In genomic region chr9:46482034-46482858, GRCm38 (mm10) we compare ENCODE assay signal across 15 mouse cellular contexts.
DNase-seq lines count a peak whose midpoint lies in the region; ATAC-seq lines count a peak whose summit lies in the region.
"Had no signal": no experiment of that assay in that cellular context is flagged by ENCODE, and none has a peak within 500 bp of the region (broad histone marks: within the 10 kb centered on the region; RNA-seq: fewer than 3 reads in every experiment).

No protein-coding gene starts in this region.

- no peaks in the 10 kb centered on the region for H3K36me3 ChIP-seq in forebrain, embryonic 10.5 days (replicated peaks)
- no peaks in the 10 kb centered on the region for H3K36me3 ChIP-seq in hindbrain, embryonic 13.5 days
- no peaks in the 10 kb centered on the region for H3K36me3 ChIP-seq in midbrain, embryonic 15.5 days (replicated peaks)
- H3K36me3 ChIP-seq: liver, embryonic 15.5 days had no signal

- no peaks in the 10 kb centered on the region for H3K9me3 ChIP-seq in forebrain, embryonic 10.5 days
- no peaks in the 10 kb centered on the region for H3K9me3 ChIP-seq in hindbrain, embryonic 13.5 days
- no peaks in the 10 kb centered on the region for H3K9me3 ChIP-seq in midbrain, embryonic 15.5 days
- H3K9me3 ChIP-seq: liver, embryonic 15.5 days had no signal

- peaks cover 47% of the 10 kb centered on the region for H3K4me1 ChIP-seq in forebrain, embryonic 10.5 days
- peaks cover 38% of the 10 kb centered on the region for H3K4me1 ChIP-seq in hindbrain, embryonic 13.5 days (replicated peaks)
- H3K4me1 ChIP-seq in midbrain, embryonic 15.5 days, result peaks cover 25% of the 10 kb centered on the region

- peak overlapping the region; percentile 23; the same call in 1 of the 2 replicates for H3K4me2 ChIP-seq in hindbrain, embryonic 13.5 days
- no peak overlapping the region for H3K4me2 ChIP-seq in midbrain, embryonic 15.5 days
- H3K4me2 ChIP-seq: liver, embryonic 15.5 days had no signal

- no peak overlapping the region; the same call in 1 of the 2 replicates for H3K4me3 ChIP-seq in forebrain, embryonic 10.5 days
- H3K4me3 ChIP-seq in hindbrain, embryonic 13.5 days, result no peak overlapping the region
- H3K4me3 ChIP-seq in midbrain, embryonic 15.5 days, result no peak overlapping the region
- H3K4me3 ChIP-seq: liver, embryonic 15.5 days had no signal

- peak; percentile 49; the same call in 1 of the 2 replicates for ATAC-seq in hindbrain, embryonic 13.5 days (ENCODE audit: low FRiP score)
- 0 out of 2 replicates have a peak, but pooled peaks have one; percentile 42 for ATAC-seq in midbrain, embryonic 15.5 days (replicated peaks)
- ATAC-seq in cerebellum, adult (ENCODE audit: insufficient number of reproducible peaks, low FRiP score, low TSS enrichment), result no peak
- ATAC-seq: intestine, embryonic 16.5 days had no signal

- DNase-seq in embryo, embryonic 10.5 days (ENCODE audit: low spot score), result peak; percentile 59
- no peak for DNase-seq in embryo, embryonic 9.5 days (ENCODE audit: extremely low spot score)
- DNase-seq in forebrain, embryonic 10.5 days (ENCODE audit: extremely low spot score, low spot score), result no peak
- DNase-seq in cerebellum, adult 11-12 months, result no peak
- DNase-seq in cerebellum, postnatal 36 days, result no peak
- DNase-seq: adrenal gland, postnatal 14 days; heart, adult 18-20 months; kidney, postnatal 14 days; thymus, postnatal 14 days had no signal

- WGBS in forebrain, embryonic 10.5 days, result 51% methylated on average over 12 of the region's 12 CpGs
- 39% methylated on average over 12 of the region's 12 CpGs for WGBS in hindbrain, embryonic 13.5 days
- 43% methylated on average over 12 of the region's 12 CpGs for WGBS in midbrain, embryonic 15.5 days

- peak overlapping the region; percentile 31 for H3K9ac ChIP-seq in hindbrain, embryonic 13.5 days
- H3K9ac ChIP-seq in midbrain, embryonic 15.5 days, result no peak overlapping the region
- H3K9ac ChIP-seq: liver, embryonic 15.5 days had no signal

- peak overlapping the region; percentile 73 for H3K27ac ChIP-seq in forebrain, embryonic 10.5 days
- H3K27ac ChIP-seq in hindbrain, embryonic 13.5 days, result peak overlapping the region; percentile 55
- H3K27ac ChIP-seq in midbrain, embryonic 15.5 days, result peak overlapping the region; percentile 61
- H3K27ac ChIP-seq: liver, embryonic 15.5 days; macrophage had no signal

- peaks cover 49% of the 10 kb centered on the region for H3K27me3 ChIP-seq in forebrain, embryonic 10.5 days (ENCODE audit: poor library complexity, severe bottlenecking)
- H3K27me3 ChIP-seq in hindbrain, embryonic 13.5 days, result peaks cover 13% of the 10 kb centered on the region
- H3K27me3 ChIP-seq in midbrain, embryonic 15.5 days (replicated peaks), result no peaks in the 10 kb centered on the region
- H3K27me3 ChIP-seq: liver, embryonic 15.5 days had no signal
